Comparison of ENCODE assay signal across 23 mouse cellular contexts in genomic region chr5:148939948-148940382, GRCm38 (mm10). TPM values are rescaled to one million over a fixed set of nuclear protein-coding genes. Genes with fewer than 3 reads are reported as not detected.
DNase-seq lines count a peak whose midpoint lies in the region; ATAC-seq and TF ChIP-seq lines count a peak whose summit lies in the region.
"Had no signal": no experiment of that assay in that cellular context is flagged by ENCODE, and none has a peak within 500 bp of the region (broad histone marks: within the 10 kb centered on the region; RNA-seq: fewer than 3 reads in every experiment).

No protein-coding gene starts in this region.

- no peaks in the 10 kb centered on the region for H3K36me3 ChIP-seq in forebrain, embryonic 10.5 days (replicated peaks)
- no peaks in the 10 kb centered on the region for H3K36me3 ChIP-seq in forebrain, embryonic 14.5 days (ENCODE audit: control insufficient read depth, insufficient read depth, low read length)
- H3K36me3 ChIP-seq in liver, postnatal 0 days (replicated peaks; ENCODE audit: insufficient read depth, low read length): no peaks in the 10 kb centered on the region
- peaks cover 6% of the 10 kb centered on the region; the same call in 1 of the 2 replicates for H3K36me3 ChIP-seq in liver, embryonic 12.5 days
- H3K36me3 ChIP-seq in midbrain, embryonic 11.5 days (ENCODE audit: control insufficient read depth, insufficient read depth, low read length): no peaks in the 10 kb centered on the region
- H3K36me3 ChIP-seq in midbrain, embryonic 14.5 days (ENCODE audit: control insufficient read depth, insufficient read depth, low read length): no peaks in the 10 kb centered on the region
- no peaks in the 10 kb centered on the region for H3K36me3 ChIP-seq in limb, embryonic 13.5 days
- H3K36me3 ChIP-seq: G1E; hindbrain, embryonic 12.5 days; kidney, embryonic 15.5 days had no signal

- H3K4me2 ChIP-seq in forebrain, embryonic 14.5 days (ENCODE audit: low read length): no peak overlapping the region
- no peak overlapping the region for H3K4me2 ChIP-seq in liver, postnatal 0 days (ENCODE audit: low read depth, low read length)
- no peak overlapping the region for H3K4me2 ChIP-seq in liver, embryonic 12.5 days
- H3K4me2 ChIP-seq in midbrain, embryonic 11.5 days: no peak overlapping the region
- no peak overlapping the region for H3K4me2 ChIP-seq in midbrain, embryonic 14.5 days (ENCODE audit: low read length)
- no peak overlapping the region for H3K4me2 ChIP-seq in limb, embryonic 13.5 days (replicated peaks)
- H3K4me2 ChIP-seq: hindbrain, embryonic 12.5 days; kidney, embryonic 15.5 days had no signal

- H3K4me3 ChIP-seq in forebrain, embryonic 10.5 days: no peak overlapping the region
- no peak overlapping the region for H3K4me3 ChIP-seq in forebrain, embryonic 14.5 days (ENCODE audit: low read depth, low read length)
- H3K4me3 ChIP-seq in liver, postnatal 0 days (ENCODE audit: low read depth, low read length): no peak overlapping the region
- H3K4me3 ChIP-seq in liver, embryonic 12.5 days: no peak overlapping the region
- H3K4me3 ChIP-seq in midbrain, embryonic 11.5 days (ENCODE audit: low read depth, low read length): no peak overlapping the region
- H3K4me3 ChIP-seq in midbrain, embryonic 14.5 days (replicated peaks; ENCODE audit: low read depth, low read length): no peak overlapping the region
- H3K4me3 ChIP-seq in limb, embryonic 13.5 days: no peak overlapping the region
- H3K4me3 ChIP-seq: hindbrain, embryonic 12.5 days; kidney, embryonic 15.5 days had no signal

- no peak for ATAC-seq in forebrain, embryonic 14.5 days
- ATAC-seq in liver, postnatal 0 days: peak; percentile 35; the same call in 1 of the 2 replicates
- ATAC-seq in liver, embryonic 12.5 days: no peak
- peak; percentile 40; the same call in 1 of the 2 replicates for ATAC-seq in midbrain, embryonic 11.5 days (ENCODE audit: low FRiP score)
- ATAC-seq in midbrain, embryonic 14.5 days (ENCODE audit: low FRiP score, low TSS enrichment): no peak
- peak; percentile 71; the same call in 1 of the 2 replicates for ATAC-seq in limb, embryonic 13.5 days (ENCODE audit: low FRiP score, low read depth)
- ATAC-seq: CD4-positive, CD25-positive, alpha-beta regulatory T cell, adult 4 months; forebrain, embryonic 16.5 days had no signal

- no peak overlapping the region for H3K9ac ChIP-seq in forebrain, embryonic 14.5 days (ENCODE audit: low read length)
- no peak overlapping the region for H3K9ac ChIP-seq in liver, postnatal 0 days (replicated peaks)
- no peak overlapping the region for H3K9ac ChIP-seq in liver, embryonic 12.5 days
- H3K9ac ChIP-seq in midbrain, embryonic 11.5 days (ENCODE audit: low read length): no peak overlapping the region
- no peak overlapping the region for H3K9ac ChIP-seq in midbrain, embryonic 14.5 days (replicated peaks; ENCODE audit: low read length)
- H3K9ac ChIP-seq in limb, embryonic 13.5 days: no peak overlapping the region
- H3K9ac ChIP-seq: hindbrain, embryonic 12.5 days; kidney, embryonic 15.5 days had no signal

- H3K9me3 ChIP-seq in forebrain, embryonic 10.5 days: peaks cover 14% of the 10 kb centered on the region; the same call in 1 of the 2 replicates
- H3K9me3 ChIP-seq in forebrain, embryonic 14.5 days (replicated peaks; ENCODE audit: control insufficient read depth, low read length): 0 out of 2 replicates have a peak, but pooled peaks cover 4% of the 10 kb centered on the region
- H3K9me3 ChIP-seq in liver, postnatal 0 days (ENCODE audit: low read length): no peaks in the 10 kb centered on the region
- peaks cover 8% of the 10 kb centered on the region for H3K9me3 ChIP-seq in liver, embryonic 12.5 days (replicated peaks)
- peaks cover 3% of the 10 kb centered on the region; the same call in 1 of the 2 replicates for H3K9me3 ChIP-seq in midbrain, embryonic 11.5 days (ENCODE audit: control insufficient read depth, low read length)
- H3K9me3 ChIP-seq in midbrain, embryonic 14.5 days (ENCODE audit: control insufficient read depth, low read length): no peaks in the 10 kb centered on the region
- H3K9me3 ChIP-seq in limb, embryonic 13.5 days: peaks cover 11% of the 10 kb centered on the region; the same call in 1 of the 2 replicates

- H3K4me1 ChIP-seq in forebrain, embryonic 10.5 days: peaks cover 31% of the 10 kb centered on the region
- no peaks in the 10 kb centered on the region for H3K4me1 ChIP-seq in forebrain, embryonic 14.5 days (ENCODE audit: control insufficient read depth, insufficient read depth, low read length)
- H3K4me1 ChIP-seq in liver, postnatal 0 days (ENCODE audit: insufficient read depth): peaks cover 11% of the 10 kb centered on the region
- H3K4me1 ChIP-seq in liver, embryonic 12.5 days: peaks cover 36% of the 10 kb centered on the region
- H3K4me1 ChIP-seq in midbrain, embryonic 11.5 days (ENCODE audit: control insufficient read depth, insufficient read depth, low read length): peaks cover 3% of the 10 kb centered on the region
- 0 out of 2 replicates have a peak, but pooled peaks cover 5% of the 10 kb centered on the region for H3K4me1 ChIP-seq in midbrain, embryonic 14.5 days (ENCODE audit: control insufficient read depth, insufficient read depth, low read length)
- peaks cover 37% of the 10 kb centered on the region for H3K4me1 ChIP-seq in limb, embryonic 13.5 days

- no peak for DNase-seq in forebrain, embryonic 10.5 days (ENCODE audit: extremely low spot score, low spot score)
- no peak for DNase-seq in forebrain, embryonic 14.5 days (ENCODE audit: low spot score)
- peak; percentile 52 for DNase-seq in liver, postnatal 0 days
- DNase-seq in midbrain, embryonic 11.5 days (ENCODE audit: low spot score, missing footprints): no peak
- no peak for DNase-seq in midbrain, embryonic 14.5 days
- DNase-seq in c-Kit-positive CD71-positive TER-119-positive erythroid progenitor cells, embryonic 14.5 days (ENCODE audit: low spot score): no peak
- DNase-seq: adrenal gland, postnatal 25 days; cerebellum, adult 11-12 months; cerebellum, postnatal 14 days; retina, postnatal 1 day; thymus, postnatal 14 days had no signal

- TF ChIP-seq EP300 in liver, postnatal 0 days (IDR thresholded peaks at IDR 0.05; ENCODE audit: low read depth): no peak

- H3K27me3 ChIP-seq in forebrain, embryonic 10.5 days (ENCODE audit: poor library complexity, severe bottlenecking): no peaks in the 10 kb centered on the region
- no peaks in the 10 kb centered on the region for H3K27me3 ChIP-seq in forebrain, embryonic 14.5 days (replicated peaks; ENCODE audit: control insufficient read depth, insufficient read depth, low read length)
- H3K27me3 ChIP-seq in liver, postnatal 0 days (ENCODE audit: insufficient read depth, low read length): no peaks in the 10 kb centered on the region
- H3K27me3 ChIP-seq in liver, embryonic 12.5 days (replicated peaks): no peaks in the 10 kb centered on the region
- H3K27me3 ChIP-seq in midbrain, embryonic 11.5 days (ENCODE audit: control insufficient read depth, insufficient read depth, low read length): no peaks in the 10 kb centered on the region
- H3K27me3 ChIP-seq in midbrain, embryonic 14.5 days (ENCODE audit: control insufficient read depth, insufficient read depth, low read length): no peaks in the 10 kb centered on the region
- no peaks in the 10 kb centered on the region for H3K27me3 ChIP-seq in limb, embryonic 13.5 days
- H3K27me3 ChIP-seq: hindbrain, embryonic 12.5 days; kidney, embryonic 15.5 days had no signal

- no peak for TF ChIP-seq CTCF in liver, postnatal 0 days (IDR thresholded peaks at IDR 0.05; ENCODE audit: low read depth)

- peak overlapping the region; percentile 59; the same call in 1 of the 2 replicates for H3K27ac ChIP-seq in forebrain, embryonic 10.5 days
- no peak overlapping the region for H3K27ac ChIP-seq in forebrain, embryonic 14.5 days (ENCODE audit: low read depth, low read length)
- peak overlapping the region; percentile 5; the same call in 1 of the 2 replicates for H3K27ac ChIP-seq in liver, postnatal 0 days (ENCODE audit: low read depth)
- no peak overlapping the region for H3K27ac ChIP-seq in liver, embryonic 12.5 days
- H3K27ac ChIP-seq in midbrain, embryonic 11.5 days (ENCODE audit: low read depth, low read length): no peak overlapping the region
- no peak overlapping the region for H3K27ac ChIP-seq in midbrain, embryonic 14.5 days (replicated peaks; ENCODE audit: low read depth, low read length)
- H3K27ac ChIP-seq in limb, embryonic 13.5 days: peak overlapping the region; percentile 65
- H3K27ac ChIP-seq: hindbrain, embryonic 12.5 days; kidney, embryonic 15.5 days; macrophage; stomach, postnatal 0 days had no signal

- 67% methylated on average over 11 of the region's 11 CpGs for WGBS in forebrain, embryonic 10.5 days
- 71% methylated on average over 11 of the region's 11 CpGs for WGBS in forebrain, embryonic 14.5 days
- 69% methylated on average over 11 of the region's 11 CpGs for WGBS in liver, postnatal 0 days (ENCODE audit: insufficient replicate concordance)
- 83% methylated on average over 11 of the region's 11 CpGs for WGBS in liver, embryonic 12.5 days (ENCODE audit: insufficient replicate concordance)
- WGBS in midbrain, embryonic 11.5 days: 62% methylated on average over 11 of the region's 11 CpGs
- WGBS in midbrain, embryonic 14.5 days: 58% methylated on average over 11 of the region's 11 CpGs
- 47% methylated on average over 11 of the region's 11 CpGs for WGBS in limb, embryonic 13.5 days

RNA-seq across cellular contexts. Expression of gene Katnal1, which starts 10.8 kb away (rescaled TPM):
- polyA plus RNA-seq in forebrain, embryonic 10.5 days (2016; fragmentation: Nextera tagmentation; extraction: Ambion mirVana): 19.8 and 22.9 TPM in 2 replicates
- 30.6 and 34.0 TPM in 2 replicates for polyA plus RNA-seq in forebrain, embryonic 14.5 days (2014; fragmentation: Nextera tagmentation; extraction: Ambion mirVana)
- 4.3 and 4.8 TPM in 2 replicates for polyA plus RNA-seq in liver, postnatal 0 days (2015; fragmentation: Nextera tagmentation; extraction: Ambion mirVana)
- polyA plus RNA-seq in liver, embryonic 12.5 days (2016; fragmentation: Nextera tagmentation; extraction: Ambion mirVana): 18.3 and 18.9 TPM in 2 replicates
- polyA plus RNA-seq in midbrain, embryonic 11.5 days (2014; fragmentation: Nextera tagmentation; extraction: Ambion mirVana): 31.1 and 37.1 TPM in 2 replicates
- polyA plus RNA-seq in midbrain, embryonic 14.5 days (2014; fragmentation: Nextera tagmentation; extraction: Ambion mirVana): 30.9 and 42.8 TPM in 2 replicates
- polyA plus RNA-seq in limb, embryonic 13.5 days (2015; fragmentation: Nextera tagmentation; extraction: Ambion mirVana): 16.9 and 21.0 TPM in 2 replicates
- polyA plus RNA-seq: G1E had no signal

RNA-seq across cellular contexts. Expression of gene Gm42791, which starts 55.0 kb away (rescaled TPM):
- 1.2 and 2.5 TPM in 2 replicates for polyA plus RNA-seq in forebrain, embryonic 10.5 days (2016; fragmentation: Nextera tagmentation; extraction: Ambion mirVana)
- polyA plus RNA-seq in forebrain, embryonic 14.5 days (2014; fragmentation: Nextera tagmentation; extraction: Ambion mirVana): 8.4 TPM in 1 of 2 replicates, not detected in the other
- polyA plus RNA-seq in liver, postnatal 0 days (2015; fragmentation: Nextera tagmentation; extraction: Ambion mirVana): 0.42 TPM in 1 of 2 replicates, not detected in the other
- 0.51 and 1.7 TPM in 2 replicates for polyA plus RNA-seq in liver, embryonic 12.5 days (2016; fragmentation: Nextera tagmentation; extraction: Ambion mirVana)
- 2.0 TPM in 1 of 2 replicates, not detected in the other for polyA plus RNA-seq in midbrain, embryonic 11.5 days (2014; fragmentation: Nextera tagmentation; extraction: Ambion mirVana)
- not detected in 2 replicates for polyA plus RNA-seq in midbrain, embryonic 14.5 days (2014; fragmentation: Nextera tagmentation; extraction: Ambion mirVana)
- 1.6 and 2.6 TPM in 2 replicates for polyA plus RNA-seq in limb, embryonic 13.5 days (2015; fragmentation: Nextera tagmentation; extraction: Ambion mirVana)
- polyA plus RNA-seq: G1E; heart, embryonic 16.5 days; kidney, embryonic 15.5 days; large intestine, adult 2 months; liver, adult 2 months had no signal

Comparison
In these comparisons a context has a peak if more than half of its experiments do, and no peak if none do; other contexts are left out.
1. H3K27ac ChIP-seq: peak in forebrain, embryonic 10.5 days (single experiment), liver, postnatal 0 days (single experiment) and limb, embryonic 13.5 days (single experiment); none in forebrain, embryonic 14.5 days (single experiment), liver, embryonic 12.5 days (single experiment), midbrain, embryonic 11.5 days (single experiment) and midbrain, embryonic 14.5 days (single experiment).
2. ATAC-seq: peak in liver, postnatal 0 days (single experiment), midbrain, embryonic 11.5 days (single experiment) and limb, embryonic 13.5 days (single experiment); none in forebrain, embryonic 14.5 days (single experiment), liver, embryonic 12.5 days (single experiment) and midbrain, embryonic 14.5 days (single experiment).